Mouse (Mus musculus) kidney, postnatal 4 days (tissue): ENCODE data around the gene Phf14.
"Not testable (repeated sequence)": the region's sequence is repeated elsewhere in the genome, so short reads cannot be mapped to it uniquely, and the experiment has no call there.

ENCODE experiments used
- DNase-seq, 2 experiments: peaks; one replicate each; pipeline ENCODE4 v3.0.0; 2021; ENCODE audit warnings: mixed read lengths in 2 of 2

The Phf14 gene

GRCm38 (mm10) chr6:12097125-12097524, 189.5 kb downstream of the Phf14 start:
- DNase-seq: no peak

GRCm38 (mm10) chr6:12105144-12105543, 197.5 kb downstream of the Phf14 start:
- peak in 1 of 2 experiments; percentile 15 for DNase-seq

DNA sequence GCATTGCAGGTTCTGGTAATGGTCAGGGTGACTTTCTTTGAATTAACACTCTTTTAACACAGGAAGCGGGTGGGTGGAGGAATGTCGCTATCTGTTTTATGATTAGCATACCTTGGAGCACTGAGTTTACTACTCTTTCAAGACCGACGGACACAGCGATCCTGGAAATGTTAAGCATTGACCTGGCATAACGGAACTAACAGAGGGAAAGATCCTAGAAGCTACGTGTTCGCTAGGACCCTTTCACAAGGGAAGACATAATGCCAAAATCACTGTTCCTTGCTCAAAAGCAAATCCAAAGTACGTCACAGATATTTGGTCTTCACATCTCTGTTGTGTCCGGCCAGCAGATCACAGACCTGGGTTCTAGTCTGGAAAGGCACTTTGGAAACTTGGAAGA, 199.7 kb downstream of the Phf14 start:
- DNase-seq: no peak

DNA sequence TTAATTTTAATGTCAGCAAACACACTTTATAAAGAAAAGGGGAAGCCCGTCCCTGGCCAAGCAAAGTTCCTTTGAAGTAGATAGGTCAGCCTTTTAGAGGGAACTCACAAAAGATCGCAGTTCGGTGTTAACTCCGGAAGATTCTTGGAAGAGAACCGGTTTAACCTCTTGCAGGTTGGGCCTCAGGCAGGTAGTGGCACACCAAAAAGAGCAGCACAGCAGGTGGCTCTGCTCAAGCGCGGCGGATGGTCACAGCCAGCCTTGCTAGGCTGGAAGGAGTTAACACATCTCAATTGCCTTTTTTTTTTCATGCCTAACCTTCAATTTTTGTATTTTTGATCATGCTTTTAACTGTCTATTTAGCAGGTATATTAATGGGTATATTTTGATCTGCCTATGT, 200.2 kb downstream of the Phf14 start:
- DNase-seq: no peak

DNA sequence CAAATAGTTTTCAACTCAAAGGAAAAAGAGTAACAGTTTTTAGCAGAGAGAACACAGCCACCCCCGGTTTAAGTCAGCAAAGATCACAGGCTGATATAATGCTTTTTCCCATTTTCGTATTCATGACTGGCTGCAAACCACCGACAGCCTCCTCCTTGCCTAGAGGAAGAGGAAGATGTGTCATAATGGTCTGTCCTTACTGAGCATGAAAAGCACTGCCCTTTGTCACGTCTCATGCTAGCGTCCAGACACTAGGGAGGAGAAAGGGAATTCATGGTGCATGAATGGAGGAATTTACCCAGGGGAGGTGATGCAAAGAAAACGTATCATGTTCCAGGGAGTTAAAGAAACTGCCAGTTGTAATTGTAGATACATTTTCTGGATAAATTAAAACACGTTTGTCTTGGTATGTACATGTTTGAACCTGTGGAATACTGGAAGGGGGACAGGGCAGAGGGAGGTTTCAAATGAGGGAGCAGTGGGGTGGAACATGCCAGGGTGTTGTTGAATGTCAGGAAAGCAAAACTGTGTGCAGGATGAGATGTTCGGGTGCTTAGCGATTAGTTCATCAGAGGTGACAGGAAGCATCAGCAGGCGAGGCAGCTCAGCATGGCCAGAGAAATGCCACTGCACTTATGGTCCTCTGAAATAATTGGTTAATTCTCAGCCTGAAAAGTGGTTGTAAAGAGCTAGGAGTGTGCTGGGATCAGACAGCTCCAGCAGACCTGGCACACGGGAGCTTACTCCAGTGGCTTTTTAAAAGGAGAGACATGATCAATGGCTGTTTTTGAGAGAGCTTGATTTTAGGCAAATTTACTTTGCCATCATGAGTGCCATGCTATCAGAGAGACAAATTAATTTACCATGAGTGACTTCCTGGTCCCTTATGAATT, 209.6 kb downstream of the Phf14 start:
- DNase-seq: peak in 1 of 2 experiments; percentile 17

DNA sequence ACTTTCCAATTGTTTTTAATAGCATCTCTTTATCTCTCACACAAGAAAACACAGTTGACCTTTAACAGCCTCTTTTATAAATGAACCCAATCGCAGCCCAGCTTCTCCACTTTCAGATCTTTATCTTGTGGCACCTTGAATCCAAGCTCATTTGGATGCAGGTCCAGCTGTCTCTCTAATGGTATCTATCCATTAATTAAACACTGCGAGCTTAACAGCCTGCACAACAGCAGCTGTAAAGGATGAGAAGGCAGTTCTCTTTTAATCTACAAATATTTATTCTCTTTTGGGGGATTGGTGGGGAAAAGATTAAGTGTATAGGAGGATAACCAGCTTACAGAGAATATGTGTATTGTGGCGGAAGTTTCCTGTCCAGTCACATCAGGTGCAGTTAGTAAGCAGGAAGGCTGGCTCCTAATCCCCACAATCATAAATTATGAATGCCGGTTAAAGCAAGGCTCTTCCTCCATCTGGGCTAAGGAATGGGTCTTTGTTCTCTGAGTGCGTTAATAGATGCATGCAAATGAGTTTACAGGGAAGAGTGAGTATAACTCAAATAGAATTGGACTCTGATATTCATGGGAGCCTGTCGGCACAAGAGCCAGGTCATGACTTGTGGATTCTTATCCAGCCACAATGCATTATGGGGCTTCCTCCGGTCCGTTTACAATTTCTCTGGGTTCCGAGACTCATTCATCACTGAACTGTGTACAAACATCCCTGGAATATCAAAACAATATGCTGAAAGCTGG, 210.4 kb downstream of the Phf14 start:
- peak in 1 of 2 experiments; percentile 14 for DNase-seq

DNA sequence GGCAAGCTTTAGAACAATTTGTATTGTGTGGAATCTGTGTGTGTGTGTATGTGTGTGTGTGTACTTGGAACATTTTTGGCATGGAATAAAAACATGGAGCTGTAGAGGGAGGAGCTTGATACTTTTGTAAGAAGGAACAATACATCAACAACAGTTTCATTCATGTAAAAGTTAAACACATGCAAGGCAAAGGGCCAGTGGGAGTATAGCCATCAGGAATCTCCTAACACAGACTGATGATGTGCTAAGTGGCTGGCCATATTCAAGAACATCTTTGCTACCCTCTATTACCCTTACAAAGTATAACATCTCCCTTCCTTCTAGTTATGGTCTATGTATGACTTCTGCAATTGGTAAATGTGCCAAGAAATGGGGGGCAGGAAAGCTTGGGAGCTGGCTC, 215.2 kb downstream of the Phf14 start:
- DNase-seq: no peak

- peak; percentile 72 to 78 for DNase-seq
Measured at GRCm38 (mm10) chr6:12125031-12125803, 217.6 kb downstream of the Phf14 start.

GRCm38 (mm10) chr6:12126601-12127000, 219.0 kb downstream of the Phf14 start:
- not testable (repeated sequence) for DNase-seq

DNA sequence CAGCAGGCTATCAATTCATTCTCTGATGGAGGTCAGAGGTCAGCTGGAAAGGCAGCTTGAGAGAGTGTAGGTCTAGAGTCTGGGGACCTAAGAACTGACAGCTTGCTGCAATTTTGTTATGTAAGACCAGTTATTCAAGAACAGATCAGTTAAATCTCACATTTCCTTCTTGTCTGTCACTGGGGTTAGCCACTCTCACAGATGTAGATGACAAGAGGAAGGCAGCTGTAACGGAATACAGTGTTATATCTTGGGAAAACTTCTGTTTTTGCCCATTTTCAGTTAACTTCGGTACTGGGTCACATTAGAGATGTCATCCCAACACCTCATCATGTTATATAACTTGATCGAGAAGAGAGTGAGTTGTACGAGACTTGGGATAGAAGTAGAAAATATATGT, 219.7 kb downstream of the Phf14 start:
- DNase-seq: no peak
